Mouse (Mus musculus): ENCODE measurements around the gene Psg16.
A peak's percentile ranks its signal among the peaks of the same experiment; 100 is the strongest.

The Psg16 gene

DNA sequence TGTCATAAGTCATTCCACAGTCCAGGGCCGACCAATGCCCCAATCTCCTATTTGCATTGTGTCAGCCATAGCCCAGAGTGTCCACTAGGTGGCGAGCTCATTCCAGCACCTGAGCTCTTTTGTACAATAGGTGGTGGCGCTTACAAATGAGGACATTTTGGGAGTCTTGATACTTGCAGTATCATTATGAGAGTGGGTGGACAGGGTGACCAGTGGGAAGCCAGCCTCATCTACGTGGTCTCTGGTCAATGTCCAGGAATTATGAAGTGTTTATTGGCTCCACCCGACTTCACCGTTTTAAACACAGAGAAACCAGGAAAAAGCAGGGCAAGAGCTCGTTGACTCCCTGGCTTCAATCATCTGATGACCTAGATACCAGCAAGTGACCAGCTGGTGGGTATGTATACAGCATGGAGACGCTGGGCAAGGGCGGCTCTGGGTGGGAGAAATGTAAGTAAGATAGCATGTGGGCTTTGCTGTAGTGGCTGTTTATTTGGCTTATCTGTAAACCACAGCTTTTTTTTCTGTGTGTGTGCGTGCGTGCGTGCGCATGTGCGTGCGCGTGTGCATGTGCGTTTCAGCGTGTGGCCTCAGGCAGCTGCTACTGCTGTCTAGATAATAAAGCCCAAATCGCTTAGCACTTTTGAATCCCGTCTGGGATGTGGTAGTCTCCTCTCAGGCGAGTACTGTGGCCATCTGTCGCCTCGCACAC, at the start of gene Psg16:
Gene Psg16 (plus strand): TSS at position 137 of the 712 bp plus-strand sequence.
- DNase-seq (ENCODE audit: low spot score), result no peak

DNA sequence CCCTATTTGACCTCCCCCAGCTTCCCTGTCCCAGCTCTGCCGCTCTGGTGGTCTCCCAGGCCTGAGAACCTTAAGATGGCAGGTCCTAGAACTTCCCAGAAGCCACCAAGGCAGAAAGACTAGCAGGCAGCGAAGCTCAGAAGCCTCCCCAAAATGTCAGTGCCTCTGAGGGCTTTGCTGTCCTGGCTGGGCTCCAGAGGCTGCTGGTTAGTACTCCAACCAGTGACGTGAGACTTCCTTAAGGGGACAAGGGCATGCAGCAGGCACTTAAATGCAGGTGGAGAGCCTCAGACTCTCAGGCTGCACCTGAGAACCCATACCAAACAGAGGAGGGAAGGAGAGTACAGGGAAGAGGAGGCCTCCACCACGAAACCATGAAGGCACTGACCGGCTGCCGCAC, 49.7 kb upstream of the Psg16 start:
- no peak for DNase-seq (ENCODE audit: low spot score)

DNA sequence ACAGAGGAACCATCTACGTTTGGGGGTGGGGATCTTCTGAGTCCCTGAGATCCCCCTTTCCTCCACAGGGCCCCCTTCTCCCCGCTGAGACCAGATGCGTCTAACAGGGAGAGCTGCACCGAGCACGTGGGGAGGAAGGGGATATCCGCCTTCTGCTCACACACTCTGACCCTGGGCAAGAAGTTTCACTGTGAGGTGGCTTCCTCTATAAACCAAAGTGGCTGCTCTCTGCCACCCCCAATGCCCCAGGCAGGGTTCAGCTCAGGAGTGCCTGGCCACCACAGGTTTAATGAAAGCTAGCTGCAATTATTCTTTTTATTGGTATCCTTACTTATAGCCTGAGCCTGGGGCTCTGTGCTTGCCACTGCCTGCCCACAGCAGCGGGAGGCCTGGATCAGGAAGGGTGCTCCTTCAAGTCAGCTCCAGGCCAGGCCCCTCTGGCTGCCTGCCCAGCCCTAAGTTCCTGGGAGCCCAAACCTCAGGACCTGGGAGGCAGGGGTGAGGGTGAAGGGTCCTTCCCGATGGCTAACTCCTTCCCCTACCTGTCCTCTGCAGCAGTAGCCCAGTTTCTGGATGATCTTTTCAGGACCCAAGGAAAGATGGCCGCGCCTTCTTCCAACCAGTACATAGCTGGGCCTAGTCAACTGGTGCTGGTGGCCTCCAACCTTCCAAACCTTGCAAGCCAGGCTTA, 48.9 kb upstream of the Psg16 start:
- DNase-seq (ENCODE audit: low spot score), result no peak

DNA sequence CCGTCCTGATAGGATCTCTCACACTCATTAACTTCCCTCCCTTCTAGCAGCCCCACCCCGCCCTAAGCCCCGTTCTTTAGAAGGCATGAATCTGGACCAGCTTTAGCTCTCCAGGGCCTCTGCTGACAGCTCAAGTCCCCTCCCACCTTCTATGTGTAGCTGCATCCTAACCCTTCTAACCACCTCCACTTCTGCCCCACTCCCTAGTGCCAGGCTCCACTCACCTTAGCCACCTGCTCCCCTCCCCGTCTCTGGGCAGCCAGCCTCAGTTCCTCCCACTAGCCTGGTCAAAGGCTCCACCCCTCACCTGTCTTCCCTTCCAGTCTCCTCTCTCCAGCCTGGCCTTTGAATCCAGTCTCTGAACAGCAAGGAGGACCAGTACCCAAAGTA, 48.3 kb upstream of the Psg16 start:
- DNase-seq (ENCODE audit: low spot score), result no peak

DNA sequence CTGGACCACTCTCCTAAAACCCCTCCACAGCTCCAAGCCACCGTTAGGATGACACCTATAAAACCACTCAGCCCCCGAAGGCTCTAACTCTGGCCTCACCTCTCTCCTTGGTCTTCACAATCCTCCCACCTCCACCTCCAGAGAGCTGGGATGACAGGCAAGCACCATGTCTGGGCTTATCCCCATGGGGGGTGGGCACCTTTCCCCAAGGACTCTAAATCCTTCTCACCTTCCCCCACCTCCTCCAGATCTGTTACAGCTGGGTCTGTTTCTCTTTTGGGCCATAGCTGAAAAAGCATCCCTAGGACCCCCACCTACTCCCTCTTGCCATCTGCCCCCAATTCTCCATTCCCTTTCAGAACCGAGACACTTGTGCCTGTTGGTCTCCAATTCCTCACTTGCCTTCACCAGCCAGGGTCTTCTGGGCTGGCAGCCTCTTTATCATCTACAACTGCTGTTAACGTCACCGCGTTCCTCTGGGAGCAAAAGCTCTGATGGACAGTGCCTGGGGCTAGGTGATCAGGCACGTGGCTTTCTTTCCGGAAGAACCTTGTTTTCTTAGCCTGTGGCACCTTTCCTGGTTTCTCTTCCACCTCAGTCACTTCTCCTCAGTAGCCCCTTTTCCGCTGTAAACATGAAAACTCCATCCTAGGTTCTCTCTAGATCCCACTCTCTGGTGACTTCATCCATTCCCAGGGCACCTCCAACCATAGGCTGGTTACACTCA, 47.8 kb upstream of the Psg16 start:
- no peak for DNase-seq (ENCODE audit: low spot score)

DNA sequence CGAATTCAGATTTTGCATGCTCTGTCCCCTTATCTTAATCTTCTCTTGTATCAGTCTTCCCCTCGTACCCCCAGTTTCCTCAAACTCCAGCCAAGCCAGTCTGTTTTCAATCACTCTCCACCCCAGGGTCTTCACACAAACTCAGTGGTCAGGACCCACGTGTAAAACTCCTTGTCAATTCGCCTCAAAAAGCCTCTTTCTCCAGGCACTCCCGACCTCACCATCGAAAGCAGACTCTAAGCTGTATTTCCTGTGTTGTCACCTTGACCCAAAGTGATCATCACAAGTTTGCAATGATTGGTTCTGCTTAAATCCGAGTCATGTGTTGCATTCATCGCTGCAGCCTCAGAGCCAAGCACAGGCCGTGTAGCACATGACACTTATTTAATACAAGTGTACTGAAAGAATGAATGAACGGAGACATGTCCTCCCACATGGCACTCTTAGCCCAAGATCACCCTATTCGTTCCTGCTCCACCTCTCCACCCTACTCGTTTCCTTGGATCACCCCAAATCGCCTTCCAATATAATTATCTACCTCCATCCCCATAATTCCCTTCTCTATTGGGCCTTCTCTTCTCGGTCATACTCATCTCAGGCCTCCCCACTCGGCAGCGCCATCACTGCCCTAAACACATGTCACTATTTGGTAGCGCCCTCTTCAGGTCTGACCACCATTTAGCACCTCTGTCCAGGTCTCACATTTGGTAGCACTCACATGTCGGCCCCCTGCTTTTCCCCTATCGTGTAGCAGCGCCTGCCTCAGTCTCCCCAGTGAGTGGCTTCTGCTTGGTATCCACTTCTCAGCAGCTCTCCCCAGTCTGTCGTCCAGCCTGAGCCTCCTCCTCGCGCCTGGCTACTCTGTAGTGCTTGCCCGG, 46.9 kb upstream of the Psg16 start:
- DNase-seq (ENCODE audit: low spot score), result peak; percentile 64

DNA sequence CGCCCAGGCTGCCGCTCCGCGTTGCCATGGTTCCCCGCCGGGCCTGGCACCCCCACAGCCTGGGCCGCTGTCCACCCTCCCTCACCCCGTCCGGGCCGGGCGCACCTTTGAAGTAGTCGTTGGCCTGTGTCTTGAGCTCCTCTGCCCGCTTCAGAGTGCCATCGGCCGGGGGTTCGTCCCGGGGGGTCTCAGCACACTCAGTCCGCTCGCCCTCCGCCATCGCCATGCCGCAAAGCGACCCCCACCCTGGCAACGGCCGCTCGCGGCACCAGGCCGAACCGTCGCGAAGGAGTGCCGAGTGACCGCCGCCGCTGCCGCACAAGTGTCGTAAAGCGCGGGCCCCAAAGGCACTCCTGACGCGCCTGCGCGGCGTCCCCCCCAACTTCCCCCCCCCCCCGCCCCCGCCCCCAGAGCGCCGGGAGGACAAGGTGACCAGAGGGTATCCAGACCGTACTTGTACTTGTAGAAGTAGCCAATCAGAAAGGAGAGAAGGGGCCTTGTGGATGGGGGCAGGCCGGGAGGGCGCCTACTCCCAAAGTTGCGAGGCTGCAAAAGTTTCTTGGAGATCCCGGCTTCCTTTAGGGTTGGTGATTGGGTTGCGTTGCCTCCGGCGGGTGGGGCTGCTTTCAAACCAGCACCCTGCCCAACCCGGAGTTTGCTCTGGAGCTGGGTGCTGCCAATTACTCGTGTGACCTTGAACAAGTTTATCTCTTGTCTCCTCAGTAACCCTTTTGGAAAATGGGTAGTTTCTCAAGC, 46.1 kb upstream of the Psg16 start, which contains the start of gene Ppp5c:
Gene Ppp5c (minus strand): TSS at position 337 of the 756 bp plus-strand sequence.
- peak; percentile 57 for DNase-seq (ENCODE audit: low spot score)

DNA sequence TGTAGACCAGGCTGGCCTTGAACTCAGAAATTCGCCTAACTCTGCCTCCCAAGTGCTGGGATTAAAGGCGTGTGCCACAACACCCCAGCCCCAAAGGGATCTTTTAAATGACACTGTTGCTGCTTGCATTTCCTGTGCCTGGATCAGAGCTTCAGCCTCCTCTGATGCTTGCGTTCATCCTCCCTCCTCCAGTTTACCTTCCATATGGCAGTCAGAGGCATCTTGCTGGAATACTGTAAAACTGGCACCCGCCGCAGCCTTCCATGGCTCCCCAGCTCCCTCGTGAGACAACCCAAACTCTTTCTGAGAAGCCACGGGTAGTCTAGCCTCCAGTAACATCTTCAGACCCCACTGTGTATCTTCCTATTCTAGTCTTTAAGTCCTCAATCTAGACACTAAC, 44.9 kb upstream of the Psg16 start:
- no peak for DNase-seq (ENCODE audit: low spot score)

DNA sequence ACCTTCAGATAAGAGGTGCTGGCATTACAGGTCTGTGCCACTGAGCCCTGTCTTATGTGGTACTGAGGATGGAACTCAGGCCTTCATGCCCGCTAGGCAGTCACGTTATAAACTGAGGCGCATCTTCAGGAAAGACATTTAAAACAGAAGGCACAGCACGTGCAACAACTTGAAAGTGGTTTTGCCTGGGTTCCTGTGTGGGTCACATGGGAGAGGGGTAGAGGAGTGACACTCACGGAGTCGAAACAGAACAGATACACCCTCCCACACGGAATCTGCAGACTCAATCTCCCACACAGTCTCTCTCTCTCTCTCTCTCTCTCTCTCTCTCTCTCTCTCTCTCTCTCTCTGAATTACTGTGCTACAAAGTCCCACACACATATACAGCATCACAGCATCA, 43.6 kb upstream of the Psg16 start:
- no peak for DNase-seq (ENCODE audit: low spot score)

DNA sequence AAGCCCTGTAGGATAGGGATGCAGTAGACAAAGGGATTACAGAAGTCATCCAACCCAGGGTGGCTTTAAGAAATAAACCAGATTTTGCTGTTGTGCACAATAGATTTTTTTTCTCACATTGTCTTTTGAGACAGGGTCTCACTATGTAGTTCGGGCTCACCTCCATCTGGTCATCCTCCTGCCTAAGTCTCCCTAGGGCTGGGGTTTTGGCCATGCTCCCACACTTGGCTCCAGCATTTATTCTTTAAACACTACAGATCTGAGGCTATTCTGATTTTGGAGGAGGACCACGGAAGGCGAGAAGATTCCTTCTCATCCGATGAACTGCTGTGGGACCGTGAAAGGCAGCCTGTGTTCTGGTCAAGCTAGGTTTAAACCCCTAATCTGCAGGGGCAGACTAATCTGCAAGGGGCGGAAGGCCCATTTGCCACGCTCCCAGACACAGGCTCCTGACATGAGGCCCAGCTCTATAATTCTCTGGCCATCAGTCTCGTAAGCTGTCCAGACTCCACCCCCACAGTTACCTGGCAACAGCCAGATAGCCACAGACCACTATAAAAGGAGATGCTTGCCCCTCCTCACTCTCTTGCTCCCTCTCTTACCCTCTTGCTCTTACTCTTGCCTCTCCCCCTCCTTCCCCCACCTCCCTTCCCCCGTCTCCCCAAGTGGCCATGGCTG, 35.7 kb upstream of the Psg16 start:
- DNase-seq (ENCODE audit: low spot score), result no peak

DNA sequence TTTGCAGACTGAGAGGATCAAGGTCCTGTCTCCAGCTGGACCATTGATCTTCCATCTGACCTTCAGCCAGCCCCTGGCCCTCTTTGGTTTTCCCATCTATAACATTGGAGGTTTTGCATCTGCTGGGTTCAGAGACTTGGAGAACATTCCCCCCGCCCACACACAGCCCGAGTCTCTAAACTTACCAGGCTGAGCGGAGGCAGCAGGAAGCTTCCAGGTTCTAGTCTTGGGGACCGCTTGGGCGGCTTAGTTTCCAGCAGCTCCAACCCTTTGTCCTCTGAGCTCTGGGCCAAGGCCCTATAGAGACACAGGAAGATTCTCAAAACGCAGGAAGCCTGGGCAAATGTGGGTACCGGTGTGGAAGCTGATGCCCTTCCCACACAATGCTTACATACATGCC, 34.5 kb upstream of the Psg16 start:
- no peak for DNase-seq (ENCODE audit: low spot score)

DNA sequence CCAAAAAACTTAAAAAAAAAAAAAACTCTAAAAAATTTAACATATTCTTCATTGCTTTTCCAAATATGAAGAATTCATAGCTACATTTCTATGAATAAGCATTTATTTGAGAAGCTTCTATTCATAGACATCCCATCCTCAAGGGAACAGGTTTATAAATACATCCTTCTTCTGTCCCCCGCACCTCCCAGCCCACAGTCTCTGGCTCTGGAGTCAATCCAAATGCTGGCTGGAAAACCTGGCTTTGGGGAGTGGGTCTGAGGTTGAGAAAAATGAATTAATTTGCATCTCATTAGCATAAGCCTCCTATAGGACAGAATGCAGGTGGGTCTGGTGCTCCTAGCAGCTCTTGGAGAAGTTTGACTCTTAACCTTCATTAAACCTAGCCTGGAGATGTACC, 28.1 kb upstream of the Psg16 start:
- DNase-seq (ENCODE audit: low spot score), result no peak

DNA sequence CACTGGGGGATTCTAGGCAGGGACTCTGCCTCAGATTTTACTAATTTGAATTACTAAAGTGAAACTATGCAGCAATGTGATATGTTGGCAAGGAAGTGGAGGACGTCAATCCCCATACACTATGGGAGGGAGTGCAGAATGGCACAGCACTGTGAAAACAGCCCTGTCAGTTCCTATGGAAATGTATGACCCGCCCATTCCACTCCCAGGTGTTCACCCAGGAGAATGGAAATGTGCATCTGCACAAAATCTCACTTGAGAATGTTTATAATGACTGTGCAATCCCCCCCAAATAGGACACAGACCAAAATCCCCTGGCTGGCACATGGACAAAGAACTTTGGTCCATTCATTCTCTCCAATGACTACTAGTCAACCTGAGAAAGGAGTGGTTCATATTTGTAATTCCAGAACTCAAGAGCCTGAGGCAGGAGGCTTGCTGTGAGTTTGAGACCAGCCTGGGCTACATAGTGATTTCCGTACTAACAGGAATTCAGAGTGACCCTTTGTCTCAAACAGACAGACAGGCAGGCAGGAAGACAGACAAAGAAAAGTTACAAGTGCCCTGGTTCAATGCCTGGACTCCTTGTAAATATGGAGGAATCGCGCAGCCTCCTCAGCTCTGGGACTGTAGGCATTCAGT, 26.7 kb upstream of the Psg16 start:
- DNase-seq (ENCODE audit: low spot score), result no peak

DNA sequence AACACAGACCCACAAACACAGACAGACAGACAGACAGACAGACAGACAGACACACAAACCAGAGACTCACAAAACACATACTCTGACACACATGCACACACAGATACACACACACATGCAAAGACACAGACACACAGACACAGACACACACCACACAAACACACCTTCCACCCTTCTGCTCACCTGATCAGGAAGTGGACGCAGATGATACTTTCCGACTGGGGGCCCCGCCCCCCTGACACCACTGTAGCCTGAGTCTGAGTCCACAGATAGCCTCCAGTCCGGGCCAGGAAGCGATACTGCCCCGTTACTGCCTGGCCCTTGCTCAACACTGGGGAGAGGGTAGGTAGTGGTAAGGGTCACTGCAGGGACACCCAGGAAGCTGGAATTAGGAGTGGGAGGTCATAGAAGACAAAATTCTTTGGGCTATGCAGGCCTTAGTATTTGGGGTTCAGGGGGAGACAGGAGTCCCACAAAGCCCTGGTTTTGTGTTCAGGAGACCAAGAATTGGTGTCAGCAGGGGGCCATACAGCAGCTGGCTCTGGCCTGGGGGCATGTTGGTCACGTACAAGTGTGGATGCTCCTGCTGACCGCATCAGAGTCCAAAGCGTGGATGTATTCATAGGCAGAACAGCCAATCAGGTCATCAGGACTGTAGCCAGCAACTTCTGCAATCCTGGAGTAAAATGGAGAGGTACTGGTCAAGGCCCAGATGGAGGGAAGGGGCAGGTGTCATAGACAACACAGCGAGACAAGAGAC, 25.2 kb upstream of the Psg16 start:
- DNase-seq (ENCODE audit: low spot score), result no peak

DNA sequence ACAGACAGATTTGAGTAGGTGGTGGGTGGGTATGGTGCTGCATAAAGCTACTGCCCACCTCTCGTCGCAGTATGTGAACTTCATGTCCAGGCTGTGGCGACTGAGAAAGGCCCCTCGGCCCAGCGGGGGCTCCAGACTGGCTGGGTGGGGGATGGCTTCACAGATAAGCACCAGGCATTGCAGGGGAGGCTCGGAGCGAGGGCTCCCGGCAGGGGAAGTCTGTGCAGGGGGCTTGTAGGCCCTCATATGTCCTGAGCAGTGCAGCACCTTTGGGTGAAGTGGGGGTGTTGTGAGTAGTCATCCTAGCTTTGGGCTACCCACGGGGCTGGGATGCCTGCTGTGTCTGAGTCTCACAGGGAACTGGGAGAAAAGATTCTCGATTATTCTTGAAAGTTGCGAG, 23.3 kb upstream of the Psg16 start:
- no peak for DNase-seq (ENCODE audit: low spot score)

DNA sequence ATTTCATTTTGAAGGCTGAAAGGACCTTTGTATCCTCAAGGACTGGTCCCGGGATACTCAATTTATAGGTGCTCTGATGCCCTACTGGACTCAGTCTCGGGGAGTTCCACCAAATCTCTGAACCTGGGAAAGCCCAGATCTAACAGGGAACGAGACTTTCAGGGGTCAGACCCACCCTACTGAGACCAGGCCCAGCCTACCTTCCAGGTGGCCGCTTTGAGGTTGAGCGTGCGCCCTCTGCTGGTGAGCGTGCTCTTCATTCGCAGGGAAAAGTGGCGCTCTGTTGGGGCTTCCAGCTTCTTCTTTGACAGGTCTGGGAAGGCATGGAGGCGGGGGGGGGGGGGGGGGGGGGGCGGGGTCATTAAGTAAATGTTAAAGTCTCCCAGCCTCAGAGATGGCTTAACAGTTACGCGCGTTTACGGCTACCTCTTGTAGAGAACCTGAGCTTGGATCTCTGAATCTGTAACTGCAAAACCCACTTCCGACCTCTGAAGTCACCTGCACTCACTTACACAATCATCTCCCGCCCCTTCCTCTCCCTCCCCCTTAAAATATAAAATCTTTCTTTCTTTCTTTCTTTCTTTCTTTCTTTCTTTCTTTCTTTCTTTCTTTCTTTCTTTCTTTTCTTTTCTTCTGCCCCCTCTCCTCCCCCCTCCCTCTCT, 22.8 kb upstream of the Psg16 start:
- no peak for DNase-seq (ENCODE audit: low spot score)

DNA sequence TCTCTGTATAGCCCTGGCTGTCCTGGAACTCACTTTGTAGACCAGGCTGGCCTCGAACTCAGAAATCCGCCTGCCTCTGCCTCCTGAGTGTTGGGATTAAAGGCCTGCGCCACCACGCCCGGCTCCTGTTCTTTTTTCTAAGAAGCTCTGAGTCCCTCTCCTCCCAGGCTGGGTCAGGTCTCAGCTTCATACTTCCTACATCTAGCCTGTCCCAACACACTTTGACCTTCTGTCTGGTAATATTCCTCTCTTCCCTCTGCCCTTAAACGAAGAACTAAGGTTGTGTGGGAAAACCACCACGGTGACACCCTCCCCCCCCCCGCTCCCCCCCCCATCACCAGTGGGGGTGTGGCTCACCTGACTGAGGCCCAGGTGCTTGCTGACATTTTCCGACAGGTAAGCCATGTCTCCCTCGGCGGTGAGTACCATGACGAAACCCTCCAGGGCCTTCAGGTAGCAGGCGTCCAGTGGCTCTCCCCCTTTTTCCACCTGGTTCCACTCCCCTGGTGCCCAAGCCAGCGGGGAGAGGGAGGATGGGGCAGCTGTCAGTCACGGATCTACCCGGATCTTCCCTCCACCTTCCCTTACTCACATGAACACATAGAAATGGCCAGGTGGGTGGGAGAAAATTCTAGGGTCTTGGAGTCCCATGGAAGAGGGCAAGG, 19.4 kb upstream of the Psg16 start:
- DNase-seq (ENCODE audit: low spot score), result no peak

DNA sequence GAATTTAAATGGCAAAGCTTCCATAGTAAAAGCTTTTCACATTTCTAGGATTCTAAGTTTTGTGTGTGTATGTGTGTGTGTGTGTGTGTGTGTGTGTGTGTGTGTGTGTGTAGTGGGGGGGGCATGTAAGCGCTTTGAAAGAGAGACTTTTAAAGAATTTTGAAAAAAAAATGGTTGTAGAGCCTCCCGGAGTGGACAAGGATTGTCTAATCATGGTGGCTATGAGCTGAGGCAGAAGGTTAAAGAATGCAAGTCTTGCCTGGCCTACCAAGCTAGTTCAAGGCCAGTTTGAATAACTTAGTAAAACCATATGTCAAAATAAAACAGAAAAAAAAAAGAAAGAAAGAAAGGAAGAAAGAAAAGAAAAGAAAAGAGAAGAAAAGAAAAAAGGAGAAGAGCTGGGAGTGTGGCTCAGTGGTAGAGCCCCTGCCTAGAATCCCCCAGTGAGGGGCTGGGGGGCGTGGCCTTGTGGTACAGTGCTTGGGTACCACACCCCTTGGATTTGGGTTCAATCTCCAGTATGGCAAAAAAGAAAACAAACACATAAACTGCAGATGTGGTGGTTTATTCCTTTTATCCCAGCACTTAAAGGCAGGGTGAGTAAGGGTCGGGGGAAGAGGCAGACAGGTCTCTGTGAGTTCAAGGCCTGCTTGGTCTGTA, 18.4 kb upstream of the Psg16 start:
- DNase-seq (ENCODE audit: low spot score), result no peak

Data from layer of hippocampus, adult 9-10 months (tissue).